Mouse (Mus musculus) brown adipose tissue, adult 24 weeks (tissue): ENCODE measurements around the gene Nfkb2. TPM values are rescaled to one million over a fixed set of nuclear protein-coding genes. Genes with fewer than 3 reads are reported as not detected.

Experiments used
- polyA plus RNA-seq: library from polyadenylated mRNA; stranded (reverse); fragments of >200 nt; gene quantifications from 2 replicates; pipeline ENCODE4 v1.2.4, GENCODE M21; 2012; ENCODE audit not compliant: missing spikeins, insufficient read depth, insufficient read length

The Nfkb2 gene
- polyA plus RNA-seq, 1 experiment = 8.2 TPM

Other genes starting within 250 kb of the Nfkb2 start
- 21.2 and 26.8 TPM in 2 replicates for gene Nolc1, start 228.5 kb upstream of the Nfkb2 start, polyA plus RNA-seq
- 35.1 and 159 TPM in 2 replicates for gene Elovl3, start 172.4 kb upstream of the Nfkb2 start, polyA plus RNA-seq
- gene Pitx3, start 156.0 kb upstream of the Nfkb2 start, polyA plus RNA-seq = not detected in 2 replicates
- gene Gbf1, start 151.8 kb upstream of the Nfkb2 start, polyA plus RNA-seq = 21.7 and 24.9 TPM in 2 replicates
- 1.4 TPM in 1 of 2 replicates, not detected in the other for gene Psd, start 22.8 kb downstream of the Nfkb2 start, polyA plus RNA-seq
- 5.9 and 8.9 TPM in 2 replicates for gene Fbxl15, start 23.9 kb downstream of the Nfkb2 start, polyA plus RNA-seq
- 61.9 and 67.2 TPM in 2 replicates for gene Cuedc2, start 34.4 kb downstream of the Nfkb2 start, polyA plus RNA-seq
- 1.0 and 2.6 TPM in 2 replicates for gene Mfsd13a, start 36.8 kb downstream of the Nfkb2 start, polyA plus RNA-seq
- gene 2310034G01Rik, start 46.0 kb downstream of the Nfkb2 start, polyA plus RNA-seq = not detected in 2 replicates
- gene Actr1a, start 91.4 kb downstream of the Nfkb2 start, polyA plus RNA-seq = 63.5 and 78.7 TPM in 2 replicates
- 6.8 and 6.9 TPM in 2 replicates for gene Sufu, start 92.6 kb downstream of the Nfkb2 start, polyA plus RNA-seq
- 12.4 and 17.4 TPM in 2 replicates for gene Trim8, start 197.4 kb downstream of the Nfkb2 start, polyA plus RNA-seq